Mouse (Mus musculus): Measurements from ENCODE around the gene Cep350. TPM values are rescaled to one million over a fixed set of nuclear protein-coding genes. Genes with fewer than 3 reads are reported as not detected.

Cep350 gene
- polyA plus RNA-seq, 1 experiment, result 36.5 TPM

DNA sequence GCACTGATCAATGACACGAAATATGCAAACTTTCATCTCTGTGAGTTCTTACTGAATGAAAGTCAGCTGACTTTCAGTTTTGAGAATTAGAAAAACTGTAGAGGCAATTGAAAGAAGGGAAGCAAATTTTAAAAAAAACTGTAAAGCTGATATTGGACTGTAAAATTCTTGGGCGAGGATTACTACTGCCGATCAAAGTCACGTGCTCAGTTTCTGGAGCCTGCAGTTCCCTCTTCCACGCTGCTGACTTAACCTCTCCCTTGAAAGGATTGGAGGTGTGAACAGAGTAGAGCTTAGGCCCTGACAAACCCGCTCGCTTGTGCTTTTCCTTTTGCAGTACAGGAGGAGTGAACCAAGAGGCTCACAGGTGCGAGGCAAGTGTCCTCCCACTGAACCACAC is 29.3 kb upstream of the Cep350 start:
- TF ChIP-seq CTCF (IDR thresholded peaks at IDR 0.05; ENCODE audit: low read depth, low read length) (no peak), EP300 (IDR thresholded peaks at IDR 0.05; ENCODE audit: insufficient read depth, low read depth, low read length) (no peak), POLR2A (IDR thresholded peaks at IDR 0.05; ENCODE audit: insufficient read depth, low read length) (no peak)
- no peak overlapping the region for H3K4me3 ChIP-seq (ENCODE audit: low read depth, low read length)
- no peaks in the 10 kb centered on the region for H3K27me3 ChIP-seq (ENCODE audit: control insufficient read depth, insufficient read depth, low read length, poor library complexity, severe bottlenecking)
- H3K9ac ChIP-seq (ENCODE audit: low read depth, poor library complexity, severe bottlenecking), result no peak overlapping the region
- H3K27ac ChIP-seq (ENCODE audit: insufficient read depth, low read length), result no peak overlapping the region
- H3K4me1 ChIP-seq (ENCODE audit: control insufficient read depth, insufficient read depth, low read length), result no peaks in the 10 kb centered on the region
- H3K9me3 ChIP-seq (replicated peaks; ENCODE audit: control insufficient read depth, insufficient read depth, low read length, poor library complexity, severe bottlenecking), result no peaks in the 10 kb centered on the region
- no peaks in the 10 kb centered on the region for H3K36me3 ChIP-seq (ENCODE audit: control insufficient read depth, insufficient read depth, low read length, poor library complexity, severe bottlenecking)

DNA sequence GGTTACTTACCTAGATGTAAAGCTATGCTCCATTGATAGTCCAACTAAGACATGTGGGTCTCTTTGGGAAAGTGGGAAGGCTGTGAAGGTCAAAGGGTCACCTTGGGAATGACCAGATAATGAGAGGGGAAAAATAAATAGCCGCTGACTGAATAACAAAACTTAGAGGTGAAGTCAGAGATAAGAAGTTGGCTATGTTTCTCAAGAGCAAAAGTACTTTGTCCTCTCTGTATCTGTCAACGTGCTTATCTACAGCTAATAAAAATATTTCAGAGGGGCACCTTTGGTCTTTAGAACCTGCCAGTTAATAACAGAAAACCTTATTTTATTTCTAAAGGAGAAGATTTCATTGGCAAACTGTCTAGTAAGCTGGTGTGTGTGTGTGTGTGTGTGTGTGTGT is 22.6 kb upstream of the Cep350 start:
- no peaks in the 10 kb centered on the region for H3K9me3 ChIP-seq (replicated peaks; ENCODE audit: control insufficient read depth, insufficient read depth, low read length, poor library complexity, severe bottlenecking)
- TF ChIP-seq POLR2A (IDR thresholded peaks at IDR 0.05; ENCODE audit: insufficient read depth, low read length) (no peak), EP300 (IDR thresholded peaks at IDR 0.05; ENCODE audit: insufficient read depth, low read depth, low read length) (no peak), CTCF (IDR thresholded peaks at IDR 0.05; ENCODE audit: low read depth, low read length) (no peak)

DNA sequence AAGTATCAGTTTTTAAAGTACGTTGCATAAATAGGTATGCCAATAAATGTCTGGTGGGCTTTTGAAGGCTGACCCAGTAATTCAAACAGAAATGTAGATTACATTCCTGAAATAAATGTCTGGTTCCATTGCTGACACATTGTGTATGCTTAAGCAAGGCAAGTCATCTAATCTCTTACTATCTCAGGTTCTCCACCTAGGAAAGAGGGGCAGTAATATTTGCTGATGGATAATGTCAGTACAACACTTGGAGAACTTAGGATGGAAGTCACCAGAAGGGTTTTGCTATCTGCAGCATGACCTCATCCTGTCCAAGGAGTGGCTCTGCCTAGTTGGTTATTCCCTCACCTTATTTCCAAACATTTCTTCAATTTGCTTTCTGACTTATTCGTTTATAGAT is 21.5 kb upstream of the Cep350 start:
- TF ChIP-seq EP300 (IDR thresholded peaks at IDR 0.05; ENCODE audit: insufficient read depth, low read depth, low read length) (no peak), POLR2A (IDR thresholded peaks at IDR 0.05; ENCODE audit: insufficient read depth, low read length) (no peak), CTCF (IDR thresholded peaks at IDR 0.05; ENCODE audit: low read depth, low read length) (no peak)
- H3K36me3 ChIP-seq (ENCODE audit: control insufficient read depth, insufficient read depth, low read length, poor library complexity, severe bottlenecking), result no peaks in the 10 kb centered on the region

More for the DNA sequence above, 22.6 kb upstream of the Cep350 start:
- no peaks in the 10 kb centered on the region for H3K4me1 ChIP-seq (ENCODE audit: control insufficient read depth, insufficient read depth, low read length)
- no peak overlapping the region for H3K9ac ChIP-seq (ENCODE audit: low read depth, poor library complexity, severe bottlenecking)
- H3K27ac ChIP-seq (ENCODE audit: insufficient read depth, low read length), result no peak overlapping the region
- no peaks in the 10 kb centered on the region; the same call in 1 of the 2 replicates for H3K27me3 ChIP-seq (ENCODE audit: control insufficient read depth, insufficient read depth, low read length, poor library complexity, severe bottlenecking)
- no peaks in the 10 kb centered on the region for H3K36me3 ChIP-seq (ENCODE audit: control insufficient read depth, insufficient read depth, low read length, poor library complexity, severe bottlenecking)
- no peak overlapping the region for H3K4me3 ChIP-seq (ENCODE audit: low read depth, low read length)

DNA sequence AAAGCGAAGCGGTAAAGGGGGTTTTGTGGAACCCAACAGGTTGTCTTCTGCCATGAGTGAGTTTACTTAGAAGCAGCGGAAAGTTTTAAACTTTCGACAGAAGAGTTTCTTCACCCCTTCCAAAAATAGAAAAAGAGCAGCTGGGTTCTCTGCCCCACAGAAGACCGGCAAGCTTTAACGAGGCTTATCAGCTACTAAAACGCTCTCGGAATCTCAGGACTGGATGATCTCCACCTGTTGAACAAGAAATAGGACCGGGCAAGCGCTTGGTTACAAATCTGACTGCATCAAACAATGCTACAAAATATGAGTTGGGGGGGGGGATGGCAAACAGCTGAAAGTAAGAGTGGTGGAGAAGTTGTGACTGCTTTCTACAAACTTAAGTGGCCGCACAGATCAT is 17.3 kb upstream of the Cep350 start:
- Histone ChIP-seq H3K4me3 (ENCODE audit: low read depth, low read length) (no peak overlapping the region), H3K9ac (ENCODE audit: low read depth, poor library complexity, severe bottlenecking) (no peak overlapping the region), H3K36me3 (ENCODE audit: control insufficient read depth, insufficient read depth, low read length, poor library complexity, severe bottlenecking) (no peaks in the 10 kb centered on the region)

More for the DNA sequence above, 21.5 kb upstream of the Cep350 start:
- Histone ChIP-seq H3K27me3 (ENCODE audit: control insufficient read depth, insufficient read depth, low read length, poor library complexity, severe bottlenecking) (no peaks in the 10 kb centered on the region; the same call in 1 of the 2 replicates), H3K9me3 (replicated peaks; ENCODE audit: control insufficient read depth, insufficient read depth, low read length, poor library complexity, severe bottlenecking) (no peaks in the 10 kb centered on the region), H3K4me1 (ENCODE audit: control insufficient read depth, insufficient read depth, low read length) (no peaks in the 10 kb centered on the region), H3K27ac (ENCODE audit: insufficient read depth, low read length) (no peak overlapping the region), H3K4me3 (ENCODE audit: low read depth, low read length) (no peak overlapping the region), H3K9ac (ENCODE audit: low read depth, poor library complexity, severe bottlenecking) (no peak overlapping the region)

GRCm38 (mm10) chr1:155989387-155989786 is 16.3 kb upstream of the Cep350 start:
- Histone ChIP-seq H3K9me3 (replicated peaks; ENCODE audit: control insufficient read depth, insufficient read depth, low read length, poor library complexity, severe bottlenecking) (no peaks in the 10 kb centered on the region), H3K27ac (ENCODE audit: insufficient read depth, low read length) (no peak overlapping the region), H3K27me3 (ENCODE audit: control insufficient read depth, insufficient read depth, low read length, poor library complexity, severe bottlenecking) (no peaks in the 10 kb centered on the region), H3K4me1 (ENCODE audit: control insufficient read depth, insufficient read depth, low read length) (no peaks in the 10 kb centered on the region), H3K9ac (ENCODE audit: low read depth, poor library complexity, severe bottlenecking) (no peak overlapping the region), H3K4me3 (ENCODE audit: low read depth, low read length) (no peak overlapping the region), H3K36me3 (ENCODE audit: control insufficient read depth, insufficient read depth, low read length, poor library complexity, severe bottlenecking) (no peaks in the 10 kb centered on the region)
- TF ChIP-seq POLR2A (IDR thresholded peaks at IDR 0.05; ENCODE audit: insufficient read depth, low read length) (no peak), EP300 (IDR thresholded peaks at IDR 0.05; ENCODE audit: insufficient read depth, low read depth, low read length) (no peak), CTCF (IDR thresholded peaks at IDR 0.05; ENCODE audit: low read depth, low read length) (no peak)

More for the DNA sequence above, 17.3 kb upstream of the Cep350 start:
- H3K9me3 ChIP-seq (replicated peaks; ENCODE audit: control insufficient read depth, insufficient read depth, low read length, poor library complexity, severe bottlenecking), result no peaks in the 10 kb centered on the region
- TF ChIP-seq EP300 (IDR thresholded peaks at IDR 0.05; ENCODE audit: insufficient read depth, low read depth, low read length), result no peak
- TF ChIP-seq POLR2A (IDR thresholded peaks at IDR 0.05; ENCODE audit: insufficient read depth, low read length), result no peak
- TF ChIP-seq CTCF (IDR thresholded peaks at IDR 0.05; ENCODE audit: low read depth, low read length), result no peak
- H3K27me3 ChIP-seq (ENCODE audit: control insufficient read depth, insufficient read depth, low read length, poor library complexity, severe bottlenecking), result no peaks in the 10 kb centered on the region
- no peak overlapping the region for H3K27ac ChIP-seq (ENCODE audit: insufficient read depth, low read length)
- no peaks in the 10 kb centered on the region for H3K4me1 ChIP-seq (ENCODE audit: control insufficient read depth, insufficient read depth, low read length)

- H3K4me1 ChIP-seq (ENCODE audit: control insufficient read depth, insufficient read depth, low read length), result no peaks in the 10 kb centered on the region
- H3K27ac ChIP-seq (ENCODE audit: insufficient read depth, low read length), result no peak overlapping the region
- H3K36me3 ChIP-seq (ENCODE audit: control insufficient read depth, insufficient read depth, low read length, poor library complexity, severe bottlenecking), result no peaks in the 10 kb centered on the region
- TF ChIP-seq CTCF (IDR thresholded peaks at IDR 0.05; ENCODE audit: low read depth, low read length) (no peak), POLR2A (IDR thresholded peaks at IDR 0.05; ENCODE audit: insufficient read depth, low read length) (no peak), EP300 (IDR thresholded peaks at IDR 0.05; ENCODE audit: insufficient read depth, low read depth, low read length) (no peak)
- H3K9ac ChIP-seq (ENCODE audit: low read depth, poor library complexity, severe bottlenecking), result no peak overlapping the region
- H3K27me3 ChIP-seq (ENCODE audit: control insufficient read depth, insufficient read depth, low read length, poor library complexity, severe bottlenecking), result no peaks in the 10 kb centered on the region
- no peak overlapping the region for H3K4me3 ChIP-seq (ENCODE audit: low read depth, low read length)
- H3K9me3 ChIP-seq (replicated peaks; ENCODE audit: control insufficient read depth, insufficient read depth, low read length, poor library complexity, severe bottlenecking), result no peaks in the 10 kb centered on the region
These were observed 14.6 kb upstream of the Cep350 start for GRCm38 (mm10) chr1:155987625-155988024.

Data from ES-Bruce4 (cell line).